Mouse (Mus musculus) intestine, embryonic 15.5 days (tissue): ENCODE measurements around the gene Paqr8. TPM values are rescaled to one million over a fixed set of nuclear protein-coding genes. Genes with fewer than 3 reads are reported as not detected.

Experiments used
- ATAC-seq: fragments of 200-750 bp; cut with Nextera tagmentation; 2 replicates; pipeline ENCODE4 v1.8.0; 2017; ENCODE audit warnings: moderate TSS enrichment, moderate library complexity
- H3K27ac ChIP-seq: fragments of 300-500 bp; sonication (generic); 2 replicates; pipeline ENCODE4 v1.5.1; 2015; ENCODE audit warnings: mild to moderate bottlenecking, inconsistent platforms
- H3K27me3 ChIP-seq: fragments of 300-500 bp; sonication (generic); replicated peaks from 2 replicates; pipeline ENCODE4 v1.6.1; 2015; ENCODE audit warnings: inconsistent platforms
- H3K36me3 ChIP-seq: fragments of 300-500 bp; sonication (generic); 2 replicates; pipeline ENCODE4 v1.6.1; 2015; ENCODE audit warnings: inconsistent platforms
- H3K4me1 ChIP-seq: fragments of 300-500 bp; sonication (generic); replicated peaks from 2 replicates; pipeline ENCODE4 v1.6.1; 2015; ENCODE audit warnings: inconsistent platforms
- H3K4me2 ChIP-seq: fragments of 300-500 bp; sonication (generic); replicated peaks from 2 replicates; pipeline ENCODE4 v1.6.1; 2015; ENCODE audit warnings: mild to moderate bottlenecking, inconsistent platforms
- H3K4me3 ChIP-seq: fragments of 300-500 bp; sonication (generic); replicated peaks from 2 replicates; pipeline ENCODE4 v1.5.1; 2015; ENCODE audit warnings: inconsistent platforms
- H3K9ac ChIP-seq: fragments of 300-500 bp; sonication (generic); 2 replicates; pipeline ENCODE4 v1.6.1; 2015; ENCODE audit warnings: inconsistent platforms
- H3K9me3 ChIP-seq: fragments of 300-500 bp; sonication (generic); 2 replicates; pipeline ENCODE4 v1.6.1; 2016; ENCODE audit warnings: inconsistent platforms
- WGBS: fragments of 180-500 bp; shearing (Covaris S2); methylation state at CpG from one replicate; pipeline ENCODE4 v1.1.7; 2015; 5-methylcytosine and 5-hydroxymethylcytosine counted together
- polyA plus RNA-seq: library from polyadenylated mRNA; unstranded; fragments of >200 nt; fragmentation: Nextera tagmentation; extraction: Ambion mirVana; gene quantifications from 2 replicates; pipeline ENCODE4 v1.2.1, GENCODE M21; 2015

The Paqr8 gene
- 5.8 and 6.1 TPM in 2 replicates for polyA plus RNA-seq

DNA sequence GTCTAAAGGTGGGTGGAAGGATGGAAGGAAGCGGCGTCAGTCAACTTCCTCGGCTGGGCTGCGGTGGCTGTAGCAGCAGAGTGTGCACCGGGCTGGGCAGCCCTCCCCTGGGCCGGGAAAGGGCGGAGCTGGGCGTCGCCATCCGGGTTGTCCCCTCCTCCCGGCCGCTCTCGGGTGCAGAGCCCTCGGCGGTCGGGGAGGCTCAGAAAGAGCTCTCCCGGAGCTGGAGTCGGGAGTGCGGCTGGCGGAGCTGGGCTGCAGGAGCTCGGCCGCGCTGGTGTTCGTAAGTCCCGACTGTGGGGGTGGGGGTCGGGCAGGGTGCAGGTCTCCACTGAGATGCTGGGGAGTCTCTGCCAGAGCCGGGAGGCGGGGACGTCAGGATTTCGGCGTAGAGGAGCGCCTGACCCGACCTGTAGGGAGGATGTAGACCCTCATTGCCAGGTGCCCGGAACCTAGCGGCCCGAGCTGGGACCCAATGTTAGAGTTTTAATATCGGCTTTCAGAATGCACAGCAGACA is at the start of gene Paqr8:
Gene Paqr8 (plus strand): TSS at position 203 of the 518 bp plus-strand sequence.
- H3K4me3 ChIP-seq, result peak within 1 kb of the TSS; percentile 70
- H3K4me1 ChIP-seq, result 0 out of 2 replicates have a peak, but pooled peaks cover 7% of the 10 kb centered on the region
- no peaks in the 10 kb centered on the region for H3K9me3 ChIP-seq
- H3K36me3 ChIP-seq, result no peaks in the 10 kb centered on the region
- peak; percentile 99 for ATAC-seq
- WGBS, result under 1% methylated on average over 37 of the region's 37 CpGs
- H3K27ac ChIP-seq, result peak within 1 kb of the TSS; percentile 88
- H3K27me3 ChIP-seq, result no peaks in the 10 kb centered on the region
- H3K9ac ChIP-seq, result peak within 1 kb of the TSS; percentile 67
- H3K4me2 ChIP-seq, result peak within 1 kb of the TSS; percentile 89

DNA sequence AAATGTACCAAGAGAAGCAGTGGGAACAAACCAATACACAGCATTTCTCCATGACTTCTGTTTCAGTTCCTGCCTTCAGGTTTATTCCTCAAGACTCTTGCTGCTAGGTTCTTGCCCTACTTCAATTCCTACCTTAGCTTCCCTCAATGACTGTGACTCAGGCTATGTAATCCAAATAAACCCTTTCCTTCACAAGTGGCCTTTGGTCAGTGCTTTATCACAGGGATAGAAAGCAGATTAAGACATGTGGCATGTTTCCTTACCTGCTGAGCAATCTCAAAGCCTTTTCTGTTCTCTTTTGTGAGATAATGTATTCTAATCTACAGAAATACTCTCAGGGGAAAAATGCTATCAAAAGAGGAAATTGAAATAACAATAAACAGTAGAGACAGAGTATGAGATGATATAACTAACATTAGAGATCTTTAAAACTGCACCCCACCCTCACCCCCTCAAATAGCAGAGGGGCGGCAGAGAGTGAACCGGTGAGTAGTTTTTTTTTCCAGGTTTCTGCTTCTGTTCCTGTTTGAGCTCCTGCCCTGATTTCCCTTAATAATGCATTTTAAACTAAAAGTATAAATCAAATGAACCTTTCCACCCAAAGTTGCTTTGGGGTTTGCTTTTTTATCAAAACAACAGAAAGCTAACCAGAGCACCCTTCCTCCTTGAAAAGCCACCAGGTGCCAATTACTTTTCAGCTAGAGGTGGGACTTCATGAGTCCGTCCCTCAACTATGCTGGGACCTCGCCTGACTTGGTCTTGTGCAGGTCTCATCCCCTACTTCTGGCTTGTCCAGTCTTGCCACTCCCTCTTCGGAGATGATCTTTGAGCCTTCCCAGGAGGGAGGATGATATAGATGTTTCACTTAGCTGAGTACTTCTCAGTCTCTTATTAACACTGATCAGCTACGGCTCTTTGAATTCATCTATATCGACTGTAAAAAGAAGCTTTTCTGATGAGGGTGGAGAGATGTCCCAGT is 33.2 kb upstream of the Paqr8 start:
- ATAC-seq, result peak; percentile 81
- no peak overlapping the region for H3K4me2 ChIP-seq
- H3K36me3 ChIP-seq, result no peaks in the 10 kb centered on the region
- 0 out of 2 replicates have a peak overlapping the region, but pooled peaks have one; percentile 3 for H3K27ac ChIP-seq
- 68% methylated on average over 7 of the region's 7 CpGs for WGBS
- no peaks in the 10 kb centered on the region for H3K27me3 ChIP-seq
- no peak overlapping the region for H3K9ac ChIP-seq
- H3K4me1 ChIP-seq, result no peaks in the 10 kb centered on the region
- no peak overlapping the region for H3K4me3 ChIP-seq
- no peaks in the 10 kb centered on the region for H3K9me3 ChIP-seq

DNA sequence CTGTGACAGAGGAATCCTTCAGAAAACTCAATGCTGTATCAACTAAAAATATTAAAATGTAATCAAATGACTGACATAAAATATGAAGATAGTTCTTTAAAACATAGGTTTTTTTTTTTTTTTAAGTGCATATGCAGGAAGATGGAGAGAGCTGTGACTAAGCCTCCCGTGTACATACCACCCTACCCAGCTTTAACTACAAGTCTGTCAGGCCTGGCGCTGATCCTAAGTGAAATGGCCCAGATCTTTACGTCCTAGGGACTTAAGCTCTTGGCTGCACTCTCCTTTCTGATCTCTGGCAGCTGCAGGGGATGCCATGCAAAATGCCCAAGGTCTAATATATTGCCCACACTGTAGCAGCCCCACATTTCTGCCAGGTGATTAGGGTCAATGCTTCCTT is 29.6 kb upstream of the Paqr8 start:
- H3K9me3 ChIP-seq, result no peaks in the 10 kb centered on the region
- WGBS, result 61% methylated on average over 3 of the region's 3 CpGs
- H3K36me3 ChIP-seq, result no peaks in the 10 kb centered on the region
- H3K9ac ChIP-seq, result no peak overlapping the region
- H3K4me3 ChIP-seq, result no peak overlapping the region
- H3K4me1 ChIP-seq, result no peaks in the 10 kb centered on the region; the same call in 1 of the 2 replicates
- no peaks in the 10 kb centered on the region for H3K27me3 ChIP-seq
- ATAC-seq, result no peak
- no peak overlapping the region for H3K27ac ChIP-seq
- no peak overlapping the region for H3K4me2 ChIP-seq

DNA sequence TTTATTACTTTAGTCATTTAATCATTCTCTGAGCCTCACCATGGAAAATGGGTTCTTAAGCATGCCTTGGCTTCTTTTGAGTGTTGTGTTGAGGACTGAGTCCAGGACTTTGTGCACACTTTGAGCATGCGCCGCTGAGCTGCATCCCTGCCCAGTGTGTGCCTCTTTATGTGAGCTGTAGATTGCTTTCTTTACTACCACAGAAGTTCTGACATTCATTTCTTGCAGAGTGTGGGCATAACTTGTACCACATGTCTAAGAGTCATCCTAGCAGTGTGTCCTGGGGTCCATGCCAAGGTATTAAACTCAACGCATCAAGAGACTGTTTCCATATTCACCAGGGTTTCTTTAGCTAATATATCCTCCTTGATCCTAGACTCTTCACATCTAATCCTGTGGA is 28.5 kb upstream of the Paqr8 start:
- no peak overlapping the region for H3K4me3 ChIP-seq
- no peak overlapping the region for H3K4me2 ChIP-seq
- ATAC-seq, result no peak
- no peaks in the 10 kb centered on the region; the same call in 1 of the 2 replicates for H3K4me1 ChIP-seq
- H3K9ac ChIP-seq, result no peak overlapping the region
- WGBS, result 86% methylated on average over 3 of the region's 3 CpGs
- H3K36me3 ChIP-seq, result no peaks in the 10 kb centered on the region
- no peak overlapping the region for H3K27ac ChIP-seq
- no peaks in the 10 kb centered on the region for H3K27me3 ChIP-seq
- H3K9me3 ChIP-seq, result no peaks in the 10 kb centered on the region

DNA sequence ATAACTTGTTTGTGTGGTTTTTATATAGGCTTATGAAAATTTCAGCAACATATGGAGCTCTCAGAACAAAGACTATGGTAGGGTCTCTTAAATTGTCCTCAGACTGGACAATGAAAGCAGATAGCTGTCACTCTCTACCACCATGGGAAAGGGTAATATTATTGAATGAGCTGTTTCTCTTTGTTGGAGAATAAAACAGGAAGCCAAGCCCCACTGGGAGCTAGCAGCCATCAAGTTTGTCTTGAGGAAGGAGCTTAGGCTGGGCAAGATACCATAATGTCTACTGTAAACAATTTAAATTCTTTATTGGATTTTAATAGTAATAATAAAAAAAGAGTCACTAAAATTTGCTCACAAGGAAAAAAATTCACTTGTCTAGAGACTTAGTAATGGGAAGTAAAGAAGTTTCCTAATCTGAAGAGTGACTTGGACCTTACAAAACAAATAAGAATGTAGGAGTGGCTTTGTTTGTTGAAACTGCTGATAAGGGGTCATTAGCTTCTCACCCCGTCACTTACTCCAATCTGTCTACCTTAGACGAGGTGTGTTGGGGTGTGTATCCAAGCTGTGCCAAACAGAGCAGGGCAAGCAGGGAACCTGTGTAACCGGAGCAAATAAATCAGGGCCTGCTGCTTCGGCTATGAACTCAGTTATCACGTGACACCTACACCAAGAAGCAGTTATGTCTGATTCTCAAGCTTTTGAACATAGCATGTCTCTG is 26.8 kb upstream of the Paqr8 start:
- no peaks in the 10 kb centered on the region for H3K36me3 ChIP-seq
- H3K9ac ChIP-seq, result no peak overlapping the region
- peak; percentile 94 for ATAC-seq
- peaks cover 4% of the 10 kb centered on the region; the same call in 1 of the 2 replicates for H3K4me1 ChIP-seq
- H3K4me2 ChIP-seq, result no peak overlapping the region
- H3K27me3 ChIP-seq, result no peaks in the 10 kb centered on the region
- no peak overlapping the region for H3K4me3 ChIP-seq
- 29% methylated on average over 5 of the region's 5 CpGs for WGBS
- H3K9me3 ChIP-seq, result no peaks in the 10 kb centered on the region
- peak overlapping the region; percentile 44 for H3K27ac ChIP-seq

DNA sequence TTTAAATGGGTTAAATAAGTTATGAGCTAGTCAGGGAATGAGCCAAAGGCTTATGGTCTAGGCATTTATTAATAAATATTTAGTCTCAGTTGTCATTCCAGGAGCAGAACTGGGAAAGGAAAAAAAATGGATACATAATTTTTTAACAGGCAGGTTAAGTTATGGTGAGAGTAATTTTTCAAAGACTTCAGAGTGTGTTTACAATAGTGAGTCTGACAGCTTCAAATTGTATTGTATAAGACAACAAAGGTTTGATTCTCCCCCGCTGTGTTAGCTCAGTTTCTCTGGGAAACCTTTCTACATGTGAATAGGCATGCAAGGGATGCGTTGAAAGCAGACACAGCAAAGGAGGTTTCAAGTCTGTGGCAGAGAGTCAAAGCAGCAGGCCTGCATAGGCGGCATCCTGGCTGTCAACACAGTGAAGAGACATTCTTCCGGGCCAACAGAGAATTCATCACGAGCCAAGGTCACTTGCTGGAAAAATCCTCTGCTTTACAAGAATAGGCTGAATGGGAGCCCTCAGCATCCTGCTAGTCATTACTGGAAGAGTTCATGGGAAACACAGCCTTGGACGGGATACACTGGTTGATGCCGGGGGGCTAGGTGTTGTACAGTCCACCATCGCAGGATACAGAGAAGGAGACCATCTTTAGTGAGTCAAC is 23.0 kb upstream of the Paqr8 start:
- Histone ChIP-seq H3K9me3 (no peaks in the 10 kb centered on the region), H3K27me3 (no peaks in the 10 kb centered on the region), H3K27ac (peak overlapping the region; percentile 44; the same call in 1 of the 2 replicates), H3K36me3 (no peaks in the 10 kb centered on the region), H3K4me1 (peaks cover 4% of the 10 kb centered on the region; the same call in 1 of the 2 replicates), H3K4me2 (no peak overlapping the region), H3K9ac (no peak overlapping the region), H3K4me3 (no peak overlapping the region)
- no peak for ATAC-seq
- 52% methylated on average over 8 of the region's 8 CpGs for WGBS

DNA sequence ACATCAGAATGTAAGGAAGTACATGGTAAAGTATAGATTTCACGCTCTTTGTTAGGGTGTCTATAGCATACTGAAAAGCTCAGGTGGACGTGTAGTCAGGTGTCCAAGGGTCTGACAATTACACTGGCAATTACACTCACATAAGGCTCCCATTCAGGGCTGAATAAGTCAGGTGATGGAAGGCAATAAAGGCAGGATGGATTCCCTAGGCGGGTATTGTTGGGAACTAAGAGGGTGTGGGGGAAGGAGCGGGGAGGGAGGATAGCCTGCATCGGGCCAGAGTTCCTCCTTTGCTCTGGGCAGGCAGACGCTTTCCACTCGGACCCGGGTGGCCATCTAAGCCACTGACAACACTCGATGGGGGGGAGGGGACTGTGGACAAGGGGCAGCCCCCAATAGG is 22.4 kb upstream of the Paqr8 start:
- 51% methylated on average over 9 of the region's 9 CpGs for WGBS

DNA sequence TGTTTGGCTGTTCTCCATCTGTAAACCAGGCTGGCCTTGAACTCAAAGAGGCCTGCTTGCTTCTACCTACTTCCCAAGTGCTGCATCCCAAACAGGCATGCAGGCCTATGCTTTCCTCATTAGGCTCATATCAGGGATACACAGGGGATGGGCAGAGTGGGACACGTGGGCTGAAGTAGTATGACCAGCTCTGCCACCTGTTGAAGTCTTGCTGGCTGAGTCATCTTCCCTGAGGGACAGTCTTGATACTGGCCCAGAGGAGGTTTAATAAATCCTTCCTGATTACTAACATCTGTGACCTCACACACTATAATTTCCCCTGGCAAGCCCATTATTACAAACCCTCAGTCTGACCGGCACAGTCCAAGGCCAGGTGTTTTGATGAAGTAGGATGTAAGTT is 19.5 kb upstream of the Paqr8 start:
- Histone ChIP-seq H3K4me3 (no peak overlapping the region), H3K36me3 (no peaks in the 10 kb centered on the region), H3K27ac (no peak overlapping the region), H3K4me1 (peaks cover 4% of the 10 kb centered on the region; the same call in 1 of the 2 replicates), H3K9ac (no peak overlapping the region), H3K9me3 (no peaks in the 10 kb centered on the region), H3K4me2 (no peak overlapping the region), H3K27me3 (no peaks in the 10 kb centered on the region)
- ATAC-seq, result peak; percentile 72
- WGBS, result 58% methylated on average over 2 of the region's 2 CpGs

More for the DNA sequence above, 22.4 kb upstream of the Paqr8 start:
- Histone ChIP-seq H3K4me3 (no peak overlapping the region), H3K9ac (no peak overlapping the region), H3K27ac (0 out of 2 replicates have a peak overlapping the region, but pooled peaks have one; percentile 44), H3K27me3 (no peaks in the 10 kb centered on the region), H3K4me1 (peaks cover 4% of the 10 kb centered on the region; the same call in 1 of the 2 replicates), H3K9me3 (no peaks in the 10 kb centered on the region), H3K4me2 (no peak overlapping the region), H3K36me3 (no peaks in the 10 kb centered on the region)
- peak; percentile 48 for ATAC-seq

DNA sequence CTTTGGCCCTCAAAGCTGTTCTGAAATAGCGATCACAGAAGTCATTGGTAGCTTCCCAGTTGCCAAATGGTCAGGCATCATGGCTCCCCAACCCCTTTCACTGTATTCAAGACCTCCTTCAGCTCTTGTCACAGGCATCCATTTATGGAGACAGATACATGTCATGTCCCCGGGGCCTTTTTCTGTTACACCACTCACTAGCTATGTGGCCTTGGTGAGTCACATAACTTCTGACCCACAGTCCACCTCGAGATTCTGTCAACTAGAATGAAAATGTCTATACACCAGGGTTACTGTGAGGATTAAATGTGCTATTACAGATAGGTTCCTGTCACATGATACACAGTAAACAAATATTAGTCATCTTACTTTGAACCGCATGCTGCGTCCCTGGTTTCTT is 17.9 kb upstream of the Paqr8 start:
- Histone ChIP-seq H3K27ac (no peak overlapping the region), H3K4me3 (no peak overlapping the region), H3K4me2 (no peak overlapping the region), H3K27me3 (no peaks in the 10 kb centered on the region), H3K4me1 (peaks cover 3% of the 10 kb centered on the region; the same call in 1 of the 2 replicates), H3K9me3 (no peaks in the 10 kb centered on the region), H3K9ac (no peak overlapping the region), H3K36me3 (no peaks in the 10 kb centered on the region)
- WGBS, result 76% methylated on average over 5 of the region's 5 CpGs
- ATAC-seq, result no peak

DNA sequence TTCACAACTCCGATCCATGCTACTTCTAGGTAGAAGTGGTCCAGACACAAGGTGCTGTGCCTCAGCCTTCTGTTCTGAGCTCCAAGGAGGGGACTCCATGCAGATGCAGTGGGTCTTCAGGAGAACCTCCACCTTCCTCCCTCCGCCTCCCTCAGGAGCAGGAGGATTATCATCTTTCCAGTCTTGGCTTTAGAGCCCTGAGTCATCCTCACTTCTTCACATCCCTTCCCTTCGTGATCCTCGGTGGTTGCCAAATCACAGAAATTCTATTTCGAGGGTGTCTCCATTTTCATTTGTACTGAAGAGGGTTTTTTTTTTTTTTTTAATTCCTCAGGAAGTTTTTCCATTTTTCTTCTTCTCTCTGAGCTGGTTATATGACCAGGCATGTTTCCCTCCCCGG is 16.3 kb upstream of the Paqr8 start:
- H3K4me1 ChIP-seq, result no peaks in the 10 kb centered on the region; the same call in 1 of the 2 replicates
- no peak overlapping the region for H3K4me2 ChIP-seq
- H3K4me3 ChIP-seq, result no peak overlapping the region
- H3K36me3 ChIP-seq, result no peaks in the 10 kb centered on the region
- H3K27me3 ChIP-seq, result no peaks in the 10 kb centered on the region
- H3K27ac ChIP-seq, result no peak overlapping the region
- no peak overlapping the region for H3K9ac ChIP-seq
- WGBS, result 92% methylated on average over 6 of the region's 6 CpGs
- ATAC-seq, result no peak
- H3K9me3 ChIP-seq, result no peaks in the 10 kb centered on the region

DNA sequence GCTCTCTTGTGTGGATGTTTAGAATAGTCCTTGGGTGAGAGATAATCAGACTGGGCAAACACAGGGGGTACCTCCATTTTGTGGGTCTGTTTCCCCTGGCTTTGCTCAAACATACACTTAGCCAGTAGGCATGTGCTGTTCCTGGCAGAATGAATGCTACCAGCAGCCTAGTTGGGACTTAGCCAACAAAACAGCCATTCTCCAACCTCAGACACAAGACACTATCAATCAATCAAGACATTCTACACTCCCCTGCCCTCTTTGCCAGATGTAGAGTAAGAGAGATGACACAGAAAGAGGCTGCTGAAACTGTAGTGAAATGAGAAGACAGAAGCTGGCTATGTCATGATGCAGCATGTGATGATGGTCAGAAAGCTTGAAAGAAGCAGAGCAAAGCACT is 13.1 kb upstream of the Paqr8 start:
- ATAC-seq, result no peak
- H3K27me3 ChIP-seq, result no peaks in the 10 kb centered on the region
- H3K36me3 ChIP-seq, result no peaks in the 10 kb centered on the region
- no peaks in the 10 kb centered on the region for H3K9me3 ChIP-seq
- H3K27ac ChIP-seq, result no peak overlapping the region
- no peaks in the 10 kb centered on the region for H3K4me1 ChIP-seq
- H3K4me3 ChIP-seq, result no peak overlapping the region
- no peak overlapping the region for H3K9ac ChIP-seq
- H3K4me2 ChIP-seq, result no peak overlapping the region
